Mouse (Mus musculus) forebrain, postnatal 0 days (tissue): ENCODE data around the gene Gm20449. TPM values are rescaled to one million over a fixed set of nuclear protein-coding genes. Genes with fewer than 3 reads are reported as not detected.
"Not testable (repeated sequence)": the region's sequence is repeated elsewhere in the genome, so short reads cannot be mapped to it uniquely, and the experiment has no call there.

Experiments
- ATAC-seq: fragments of 200-750 bp; cut with Nextera tagmentation; 2 replicates; pipeline ENCODE4 v1.8.0; 2017; ENCODE audit warnings: mild to moderate bottlenecking, moderate library complexity
- DNase-seq: peaks from one replicate; pipeline ENCODE4 v3.0.0-alpha.2; 2015
- H3K27ac ChIP-seq: fragments of 300-500 bp; sonication (generic); 2 replicates; pipeline ENCODE4 v1.5.1; 2014; ENCODE audit warnings: low read depth, mild to moderate bottlenecking, antibody characterized with exemption, low read length, moderate library complexity, mixed read lengths
- H3K27me3 ChIP-seq: fragments of 300-500 bp; sonication (generic); 2 replicates; pipeline ENCODE4 v1.6.1; 2014; ENCODE audit warnings: mild to moderate bottlenecking, low read length, mixed read lengths; ENCODE audit not compliant: insufficient read depth
- H3K36me3 ChIP-seq: fragments of 300-500 bp; sonication (generic); 2 replicates; pipeline ENCODE4 v1.6.1; 2014; ENCODE audit warnings: mild to moderate bottlenecking, moderate library complexity; ENCODE audit not compliant: insufficient read depth
- H3K4me1 ChIP-seq: fragments of 300-500 bp; sonication (generic); 2 replicates; pipeline ENCODE4 v1.6.1; 2014; ENCODE audit warnings: antibody characterized with exemption; ENCODE audit not compliant: insufficient read depth
- H3K4me2 ChIP-seq: fragments of 300-500 bp; sonication (generic); 2 replicates; pipeline ENCODE4 v1.6.1; 2014; ENCODE audit warnings: low read depth, mild to moderate bottlenecking, moderate library complexity
- H3K4me3 ChIP-seq: fragments of 300-500 bp; sonication (generic); 2 replicates; pipeline ENCODE4 v1.5.1; 2014; ENCODE audit warnings: low read depth, low read length, mixed read lengths
- H3K9ac ChIP-seq: fragments of 300-500 bp; sonication (generic); 2 replicates; pipeline ENCODE4 v1.6.1; 2014; ENCODE audit warnings: mild to moderate bottlenecking
- H3K9me3 ChIP-seq: fragments of 300-500 bp; sonication (generic); 2 replicates; pipeline ENCODE4 v1.6.1; 2016; ENCODE audit warnings: low read length
- CTCF ChIP-seq: sonication (generic); IDR thresholded peaks from 2 replicates; pipeline ENCODE4 v1.5.1; 2016; ENCODE audit warnings: antibody characterized with exemption, control low read depth, low read depth
- whole genome bisulfite sequencing: fragments of 180-500 bp; shearing (Covaris S2); extraction: QIAGEN DNeasy Blood & Tissue Kit; methylation state at CpG from one replicate; pipeline ENCODE4 v1.1.7; 2014; 5-methylcytosine and 5-hydroxymethylcytosine counted together
- polyA plus RNA-seq: library from polyadenylated mRNA; unstranded; fragments of >200 nt; fragmentation: Nextera tagmentation; extraction: Ambion mirVana; gene quantifications from 2 replicates; pipeline ENCODE4 v1.2.1, GENCODE M21; 2015
- total RNA-seq: library from RNA; depleted of rRNA; stranded (reverse); fragments of >200 nt; gene quantifications from 2 replicates; pipeline ENCODE4 v1.2.3, GENCODE M21; 2014; rRNA removed

Gene Gm20449
- 0.24 TPM in 1 of 2 replicates, not detected in the other for total RNA-seq
- polyA plus RNA-seq = 0.04 and 0.13 TPM in 2 replicates

DNA sequence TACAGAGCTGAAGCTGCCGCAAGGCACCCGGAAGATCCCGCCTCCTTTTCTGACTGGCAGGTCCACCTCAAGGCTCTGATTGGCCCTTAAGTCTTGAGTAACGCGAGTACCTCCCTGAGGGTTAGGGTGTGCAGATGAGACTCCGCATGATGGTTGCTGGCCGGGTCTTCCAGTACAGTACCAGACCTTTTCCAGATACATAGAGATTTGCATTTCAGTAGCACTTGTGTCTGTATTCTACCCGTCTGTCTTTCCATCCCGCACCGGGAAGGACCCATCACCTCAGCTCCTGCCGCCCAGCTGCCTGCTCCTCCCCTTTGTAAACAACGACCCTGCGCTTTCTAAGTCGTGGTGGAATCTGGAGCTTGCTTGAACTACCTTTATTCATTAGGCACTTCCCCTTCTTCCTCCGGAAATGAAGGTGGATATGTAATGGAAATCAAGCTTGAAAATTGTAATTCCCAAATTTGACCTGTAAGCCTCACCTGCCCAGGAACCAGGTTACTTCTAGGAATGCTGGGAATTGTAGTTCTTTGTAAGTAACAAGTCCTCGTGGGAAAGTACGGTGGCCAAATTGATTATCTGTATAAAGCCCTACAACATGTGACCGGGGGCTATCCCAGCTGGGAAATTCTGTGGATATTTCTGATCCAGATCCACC, at the start of gene Gm20449, which contains the start of gene AW146154:
Gene Gm20449 (minus strand): TSS at position 29 of the 661 bp plus-strand sequence.
Gene AW146154 (minus strand): TSS at position 502 of the 661 bp plus-strand sequence.
- Histone ChIP-seq H3K9ac (peak within 1 kb of the TSS; percentile 23), H3K27ac (peak within 1 kb of the TSS; percentile 1; the same call in 1 of the 2 replicates), H3K4me2 (peak within 1 kb of the TSS; percentile 54), H3K27me3 (no peaks in the 10 kb centered on the region), H3K4me3 (peak within 1 kb of the TSS; percentile 47), H3K4me1 (0 out of 2 replicates have a peak, but pooled peaks cover 4% of the 10 kb centered on the region), H3K9me3 (peaks cover 1% of the 10 kb centered on the region; the same call in 1 of the 2 replicates), H3K36me3 (no peaks in the 10 kb centered on the region)
- peak; percentile 90 for DNase-seq
- TF ChIP-seq CTCF = peak; percentile 20; the same call in 1 of the 2 replicates
- ATAC-seq = peak; percentile 99
- WGBS = under 1% methylated on average over 18 of the region's 18 CpGs

DNA sequence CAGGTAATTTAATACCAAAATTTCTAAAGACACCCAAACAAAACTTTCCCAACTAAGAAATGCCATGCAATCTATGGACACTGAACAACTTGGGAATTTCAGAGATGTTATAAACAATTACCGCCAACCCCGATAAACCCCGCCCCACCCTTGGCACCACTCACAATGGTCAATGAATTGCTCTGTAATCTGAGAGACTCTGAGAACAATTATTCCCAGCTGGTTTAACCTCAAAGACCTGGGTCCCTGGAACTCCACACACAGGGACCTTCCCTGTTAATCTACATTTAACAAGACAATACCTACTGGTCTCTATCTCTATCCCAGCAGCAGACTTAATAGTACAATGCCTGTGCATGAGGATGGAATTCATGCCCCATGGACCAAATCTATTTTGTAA, 13.5 kb upstream of the Gm20449 start:
- H3K27me3 ChIP-seq = no peaks in the 10 kb centered on the region
- no peak overlapping the region for H3K9ac ChIP-seq
- H3K9me3 ChIP-seq = no peaks in the 10 kb centered on the region
- H3K4me1 ChIP-seq = no peaks in the 10 kb centered on the region
- no peak overlapping the region for H3K4me2 ChIP-seq
- no peaks in the 10 kb centered on the region for H3K36me3 ChIP-seq
- H3K4me3 ChIP-seq = no peak overlapping the region
- TF ChIP-seq CTCF = no peak
- ATAC-seq (no peak), DNase-seq (no peak)
- 90% methylated on average over 3 of the region's 3 CpGs for WGBS
- no peak overlapping the region for H3K27ac ChIP-seq

GRCm38 (mm10) chr7:41512207-41512606, 13.0 kb upstream of the Gm20449 start:
- 32% methylated on average over 1 of the region's 1 CpGs for whole genome bisulfite sequencing

DNA sequence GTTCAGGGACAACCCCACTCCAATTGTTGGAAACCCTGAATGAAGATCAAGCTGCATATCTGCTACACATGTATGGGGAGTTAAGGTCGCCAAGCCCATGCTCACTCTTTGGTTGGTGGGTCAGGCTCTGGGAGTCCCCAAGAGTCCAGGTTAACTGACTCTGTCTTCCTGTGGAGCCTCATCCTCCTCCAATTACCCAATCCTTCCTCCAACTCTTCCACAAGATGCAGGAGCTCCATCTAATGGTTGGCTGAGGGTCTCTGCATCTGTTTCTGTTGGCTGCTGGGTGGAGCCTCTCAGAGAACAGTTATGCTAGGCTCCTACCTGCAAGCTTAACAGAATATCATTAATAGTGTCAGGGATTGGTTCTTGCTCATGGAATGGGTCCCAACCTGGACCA, 3.2 kb upstream of the Gm20449 start:
- WGBS = 44% methylated on average over 1 of the region's 1 CpGs
- Histone ChIP-seq H3K4me3 (no peak overlapping the region), H3K4me2 (no peak overlapping the region), H3K27ac (no peak overlapping the region), H3K27me3 (no peaks in the 10 kb centered on the region), H3K36me3 (no peaks in the 10 kb centered on the region), H3K4me1 (0 out of 2 replicates have a peak, but pooled peaks cover 4% of the 10 kb centered on the region), H3K9me3 (no peaks in the 10 kb centered on the region), H3K9ac (no peak overlapping the region)
- TF ChIP-seq CTCF = no peak
- ATAC-seq (no peak), DNase-seq (no peak)

More at GRCm38 (mm10) chr7:41512207-41512606, 13.0 kb upstream of the Gm20449 start:
- Histone ChIP-seq H3K4me3 (no peak overlapping the region), H3K4me2 (no peak overlapping the region), H3K9ac (no peak overlapping the region), H3K9me3 (no peaks in the 10 kb centered on the region), H3K4me1 (no peaks in the 10 kb centered on the region), H3K27me3 (no peaks in the 10 kb centered on the region), H3K27ac (no peak overlapping the region), H3K36me3 (no peaks in the 10 kb centered on the region)
- ATAC-seq (no peak), DNase-seq (no peak)
- no peak for TF ChIP-seq CTCF

GRCm38 (mm10) chr7:41500151-41500934, 1.1 kb upstream of the Gm20449 start:
- Histone ChIP-seq H3K9me3 (no peaks in the 10 kb centered on the region), H3K27ac (no peak overlapping the region), H3K4me3 (peak overlapping the region; percentile 47), H3K36me3 (no peaks in the 10 kb centered on the region), H3K9ac (peak overlapping the region; percentile 23), H3K27me3 (no peaks in the 10 kb centered on the region), H3K4me1 (0 out of 2 replicates have a peak, but pooled peaks cover 4% of the 10 kb centered on the region), H3K4me2 (peak overlapping the region; percentile 54)
- TF ChIP-seq CTCF = peak; percentile 45
- ATAC-seq (no peak), DNase-seq (peak; percentile 31)
- WGBS = 21% methylated on average over 22 of the region's 22 CpGs

GRCm38 (mm10) chr7:41499018-41499388, 214 bp downstream of the Gm20449 start:
- H3K27ac ChIP-seq, H3K27me3 ChIP-seq, H3K9me3 ChIP-seq, DNase-seq, H3K36me3 ChIP-seq, ATAC-seq, H3K4me1 ChIP-seq: not testable (repeated sequence)
- Histone ChIP-seq H3K4me3 (peak overlapping the region; percentile 47), H3K4me2 (peak overlapping the region; percentile 54), H3K9ac (peak overlapping the region; percentile 23)
- WGBS = 0% methylated on average over 6 of the region's 6 CpGs

DNA sequence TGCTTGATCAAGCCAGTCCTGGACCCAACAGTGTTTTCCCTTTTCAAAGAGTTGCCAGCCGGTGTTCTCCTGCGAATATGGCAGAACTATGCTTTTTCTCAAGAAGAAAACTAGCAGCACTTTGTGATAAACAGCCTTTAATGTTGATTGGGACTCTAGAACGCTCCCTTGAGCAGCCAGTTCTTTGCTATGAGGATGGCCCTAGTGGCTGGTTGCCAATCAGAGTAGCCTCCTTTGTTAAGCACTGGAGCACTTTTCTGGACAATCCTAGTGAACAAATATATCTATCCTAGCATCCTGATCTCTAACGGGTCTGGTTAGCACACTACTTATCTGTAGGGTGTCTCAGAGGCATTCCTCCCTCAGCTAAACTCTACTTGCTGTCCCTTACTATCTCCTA, 753 bp downstream of the Gm20449 start:
- H3K36me3 ChIP-seq, H3K27me3 ChIP-seq, ATAC-seq, H3K4me3 ChIP-seq, DNase-seq, H3K9ac ChIP-seq, H3K4me1 ChIP-seq, H3K9me3 ChIP-seq, H3K27ac ChIP-seq: not testable (repeated sequence)
- peak overlapping the region; percentile 54 for H3K4me2 ChIP-seq
- 65% methylated on average over 3 of the region's 4 CpGs for WGBS
